Mouse (Mus musculus) limb, embryonic 10.5 days (tissue): Measurements from ENCODE around the gene Prkg1. TPM values are rescaled to one million over a fixed set of nuclear protein-coding genes. Genes with fewer than 3 reads are reported as not detected.

Source experiments
- DNase-seq: peaks from one replicate; pipeline ENCODE4 v3.0.0-alpha.2; 2017; ENCODE audit warnings: low spot score
- H3K27ac ChIP-seq: fragments of 300-500 bp; sonication (generic); 2 replicates; pipeline ENCODE4 v1.5.1; 2016; ENCODE audit warnings: mild to moderate bottlenecking
- H3K27me3 ChIP-seq: fragments of 300-500 bp; sonication (generic); 2 replicates; pipeline ENCODE4 v1.6.1; 2016; ENCODE audit warnings: low read depth, mild to moderate bottlenecking; ENCODE audit not compliant: poor library complexity, severe bottlenecking
- H3K36me3 ChIP-seq: fragments of 300-500 bp; sonication (generic); 2 replicates; pipeline ENCODE4 v1.6.1; 2016; ENCODE audit warnings: mild to moderate bottlenecking, moderate library complexity
- H3K4me1 ChIP-seq: fragments of 300-500 bp; sonication (generic); 2 replicates; pipeline ENCODE4 v1.6.1; 2016
- H3K4me3 ChIP-seq: fragments of 300-500 bp; sonication (generic); 2 replicates; pipeline ENCODE4 v1.5.1; 2016; ENCODE audit warnings: mild to moderate bottlenecking, moderate library complexity
- H3K9me3 ChIP-seq: fragments of 300-500 bp; sonication (generic); replicated peaks from 2 replicates; pipeline ENCODE4 v1.6.1; 2016; ENCODE audit warnings: mild to moderate bottlenecking
- WGBS: fragments of 180-500 bp; shearing (Covaris S2); methylation state at CpG from one replicate; pipeline ENCODE4 v1.1.7; 2016; 5-methylcytosine and 5-hydroxymethylcytosine counted together
- polyA plus RNA-seq: library from polyadenylated mRNA; unstranded; fragments of >200 nt; fragmentation: Nextera tagmentation; extraction: Ambion mirVana; gene quantifications from 2 replicates; pipeline ENCODE4 v1.2.1, GENCODE M21; 2016

Gene Prkg1
- polyA plus RNA-seq, 1 experiment from 2014 or later = 3.4 TPM

DNA sequence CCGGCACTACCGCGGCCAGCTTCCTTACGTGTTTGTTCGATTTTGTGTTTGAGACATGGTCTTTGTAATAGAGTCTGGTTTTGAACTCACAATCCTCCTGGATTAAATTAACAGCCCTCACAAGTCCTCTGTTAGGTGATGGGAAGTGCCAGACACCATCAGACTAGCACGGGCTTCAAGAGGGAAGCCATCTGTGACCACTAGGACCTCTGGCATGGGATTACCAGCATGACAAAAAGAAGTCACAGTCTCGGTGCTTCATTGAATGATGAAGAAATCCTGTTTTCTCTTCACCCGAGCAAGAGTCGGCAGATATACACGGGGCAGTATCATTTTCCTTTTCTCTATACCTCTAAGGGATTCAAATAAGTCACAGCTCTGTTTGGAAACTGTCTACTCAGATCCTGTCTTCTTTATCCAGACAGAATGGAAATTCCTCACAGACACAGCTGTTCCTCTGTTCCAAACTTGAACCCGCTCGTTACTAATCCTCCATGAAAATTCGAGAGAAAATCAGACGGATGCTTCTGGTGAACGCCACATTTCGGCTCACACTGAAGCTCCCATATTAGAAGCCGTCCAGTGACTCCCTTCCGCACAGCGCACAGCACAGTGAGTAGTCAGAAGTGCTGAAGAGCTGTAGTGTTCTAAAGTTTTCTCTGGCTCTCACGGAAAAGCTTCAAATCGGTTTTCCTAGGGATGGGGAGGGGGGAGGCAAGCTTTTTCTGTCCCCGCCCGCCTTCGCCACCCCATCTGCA lies 690.7 kb downstream of the Prkg1 start:
- no peaks in the 10 kb centered on the region for H3K27me3 ChIP-seq
- H3K36me3 ChIP-seq = no peaks in the 10 kb centered on the region
- H3K27ac ChIP-seq = peak overlapping the region; percentile 27; the same call in 1 of the 2 replicates
- no peak for DNase-seq
- H3K4me1 ChIP-seq = peaks cover 8% of the 10 kb centered on the region
- H3K9me3 ChIP-seq = no peaks in the 10 kb centered on the region
- 62% methylated on average over 24 of the region's 24 CpGs for WGBS
- H3K4me3 ChIP-seq = no peak overlapping the region

DNA sequence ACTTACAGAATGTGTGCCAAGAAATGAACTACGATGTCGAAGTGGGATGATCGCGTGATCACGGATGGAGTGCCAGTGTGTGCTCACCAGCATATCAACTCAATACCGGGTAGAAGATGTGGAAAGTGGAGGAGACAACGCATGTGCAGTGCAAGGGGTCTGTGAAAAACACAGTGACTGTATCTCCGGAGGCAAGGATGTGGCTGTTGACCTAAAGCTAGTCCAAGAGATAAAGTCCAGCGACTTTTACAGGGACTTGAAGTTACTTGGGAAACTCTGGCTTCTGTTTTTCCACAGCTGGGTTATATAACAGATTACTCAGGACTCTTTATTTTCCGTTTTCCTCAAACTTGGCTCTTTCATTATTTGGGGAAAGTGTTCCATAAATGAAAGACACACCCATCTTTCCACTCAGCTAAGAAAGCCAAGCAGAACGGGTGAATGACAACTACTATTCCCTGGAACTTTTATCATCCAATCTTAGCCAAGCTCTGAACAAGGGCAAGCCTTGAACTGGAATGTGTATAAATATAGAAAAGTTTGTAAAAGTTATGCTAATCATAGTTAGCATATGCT lies 699.5 kb downstream of the Prkg1 start:
- WGBS = 90% methylated on average over 11 of the region's 11 CpGs
- no peaks in the 10 kb centered on the region for H3K36me3 ChIP-seq
- no peak for DNase-seq
- H3K27me3 ChIP-seq = no peaks in the 10 kb centered on the region
- H3K9me3 ChIP-seq = no peaks in the 10 kb centered on the region
- no peak overlapping the region for H3K27ac ChIP-seq
- H3K4me1 ChIP-seq = no peaks in the 10 kb centered on the region
- H3K4me3 ChIP-seq = no peak overlapping the region

DNA sequence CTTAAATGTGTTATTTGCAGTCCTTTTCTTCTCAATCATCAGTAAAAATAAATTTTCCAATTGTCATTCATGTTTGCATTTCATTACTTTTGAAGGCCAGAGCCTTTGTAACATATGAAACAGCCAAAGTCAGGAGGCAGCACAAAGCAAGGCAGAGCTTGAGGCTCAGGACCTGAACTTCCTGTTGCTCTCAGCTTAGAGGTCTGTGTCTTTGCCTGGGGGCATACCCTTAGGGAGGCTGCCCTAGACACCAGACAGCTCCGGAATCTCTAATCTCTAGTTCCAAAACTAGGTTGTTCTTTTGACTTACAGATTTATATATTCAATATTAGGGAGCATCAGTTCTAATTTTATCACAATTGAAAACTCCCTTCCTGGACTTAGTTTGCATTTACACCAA lies 700.1 kb downstream of the Prkg1 start:
- DNase-seq = no peak
- H3K9me3 ChIP-seq = no peaks in the 10 kb centered on the region
- H3K4me3 ChIP-seq = no peak overlapping the region
- 77% methylated on average over 1 of the region's 1 CpGs for WGBS
- H3K36me3 ChIP-seq = no peaks in the 10 kb centered on the region
- no peak overlapping the region for H3K27ac ChIP-seq
- no peaks in the 10 kb centered on the region for H3K27me3 ChIP-seq
- no peaks in the 10 kb centered on the region for H3K4me1 ChIP-seq

DNA sequence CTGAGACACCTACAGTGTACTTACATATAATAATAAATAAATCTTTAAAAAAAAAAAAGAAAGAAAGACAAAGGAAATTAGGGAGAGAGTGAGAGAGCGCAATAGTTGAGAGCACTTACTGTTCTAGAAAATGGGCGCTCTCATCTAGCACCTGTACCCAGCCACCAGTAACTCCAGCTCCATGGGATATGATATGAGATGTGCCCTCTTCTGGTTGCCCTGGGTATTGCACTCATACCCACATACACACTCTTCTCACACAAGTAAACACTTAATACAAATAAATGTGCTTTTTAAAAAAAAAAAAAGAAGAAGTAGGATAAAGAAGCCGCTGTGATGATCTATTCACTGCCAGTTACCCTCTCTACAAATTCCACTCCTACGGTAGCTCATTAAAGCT lies 718.2 kb downstream of the Prkg1 start:
- no peak for DNase-seq
- WGBS = 92% methylated on average over 4 of the region's 4 CpGs
- Histone ChIP-seq H3K9me3 (no peaks in the 10 kb centered on the region), H3K27ac (no peak overlapping the region), H3K36me3 (no peaks in the 10 kb centered on the region), H3K4me3 (no peak overlapping the region), H3K27me3 (no peaks in the 10 kb centered on the region), H3K4me1 (no peaks in the 10 kb centered on the region)

DNA sequence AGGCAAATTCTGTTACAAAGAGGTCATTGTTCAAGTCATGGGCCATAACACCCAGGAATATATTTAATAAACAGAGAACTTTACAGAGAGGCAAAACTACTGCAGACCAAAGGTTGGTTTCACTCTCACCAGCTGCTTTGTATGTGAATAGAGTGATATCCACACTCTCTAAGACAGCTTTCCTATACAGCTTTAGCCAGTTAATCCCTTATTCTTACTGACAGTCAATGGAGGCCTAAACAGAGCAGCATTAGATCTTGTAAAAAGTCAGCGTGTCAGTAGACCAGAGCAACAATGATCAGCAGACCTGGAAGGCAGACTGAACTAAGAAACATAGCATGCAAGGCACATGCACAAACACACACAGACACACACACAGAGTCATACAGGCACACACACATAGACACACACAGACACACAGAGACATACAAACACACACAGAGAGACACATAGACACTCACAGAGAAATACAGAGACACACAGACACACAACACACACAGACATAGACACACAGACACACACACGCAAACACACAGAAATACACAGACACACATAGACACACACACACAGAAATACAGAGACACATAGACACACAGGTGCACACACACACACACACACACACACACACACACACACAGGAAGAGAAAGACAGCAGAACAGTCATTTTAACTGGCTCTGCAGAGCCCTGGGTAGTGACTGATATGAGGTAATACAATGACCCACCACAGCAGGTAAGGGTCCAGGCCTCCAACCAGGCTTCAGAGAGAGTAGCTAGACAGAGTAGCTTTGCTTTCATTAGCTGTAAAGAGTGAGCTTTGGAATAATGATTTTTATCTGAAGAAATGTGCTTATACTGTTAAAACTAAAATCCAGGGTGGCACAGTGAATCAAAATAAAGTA lies 723.6 kb downstream of the Prkg1 start:
- H3K9me3 ChIP-seq = no peaks in the 10 kb centered on the region
- WGBS = 87% methylated on average over 2 of the region's 2 CpGs
- no peak for DNase-seq

DNA sequence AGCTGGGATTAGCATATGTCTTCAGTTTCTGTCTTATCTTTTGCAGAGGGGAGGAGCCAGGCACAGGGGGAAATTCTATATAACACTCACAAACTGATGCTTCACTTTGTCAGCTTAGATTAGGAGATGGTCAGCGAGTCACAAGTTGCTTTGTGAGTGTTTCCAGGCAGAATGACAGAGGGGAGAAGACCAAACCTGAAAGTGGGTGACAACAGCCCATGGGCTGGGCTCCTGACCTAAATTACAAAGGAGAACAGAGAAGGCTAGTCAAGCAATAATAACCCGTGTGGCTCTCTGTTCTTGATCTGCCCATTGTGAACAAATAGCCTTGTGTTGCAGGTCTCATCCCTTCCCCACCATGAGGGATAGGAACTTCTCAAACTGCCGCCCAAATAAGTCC lies 725.9 kb downstream of the Prkg1 start:
- Histone ChIP-seq H3K9me3 (no peaks in the 10 kb centered on the region), H3K27ac (no peak overlapping the region), H3K4me3 (no peak overlapping the region), H3K36me3 (no peaks in the 10 kb centered on the region), H3K27me3 (no peaks in the 10 kb centered on the region), H3K4me1 (no peaks in the 10 kb centered on the region)
- no peak for DNase-seq
- 84% methylated on average over 3 of the region's 3 CpGs for WGBS

More for the DNA sequence above, 723.6 kb downstream of the Prkg1 start:
- Histone ChIP-seq H3K27ac (no peak overlapping the region), H3K27me3 (no peaks in the 10 kb centered on the region), H3K4me3 (no peak overlapping the region), H3K36me3 (no peaks in the 10 kb centered on the region), H3K4me1 (no peaks in the 10 kb centered on the region)

DNA sequence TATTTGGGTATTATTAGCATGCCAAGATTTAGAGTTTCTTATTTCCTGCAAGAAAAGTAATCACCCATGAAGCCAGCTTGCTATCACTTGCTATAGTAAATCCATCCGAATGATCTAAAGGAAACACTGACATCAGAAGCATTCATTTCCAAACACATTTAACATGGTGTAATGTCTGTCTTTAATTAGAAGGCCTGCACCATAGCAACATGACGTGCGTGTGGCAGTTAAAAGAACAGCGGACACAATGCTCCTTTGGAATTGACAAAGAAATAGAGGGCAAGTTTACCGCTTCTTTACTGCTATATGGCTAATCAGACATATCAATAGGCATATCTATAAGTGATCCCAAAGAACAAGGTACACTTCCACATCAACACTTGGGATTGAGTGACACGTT lies 733.2 kb downstream of the Prkg1 start:
- no peak overlapping the region for H3K27ac ChIP-seq
- H3K4me3 ChIP-seq = no peak overlapping the region
- H3K4me1 ChIP-seq = peaks cover 7% of the 10 kb centered on the region
- no peak for DNase-seq
- no peaks in the 10 kb centered on the region for H3K9me3 ChIP-seq
- WGBS = 54% methylated on average over 6 of the region's 6 CpGs
- H3K27me3 ChIP-seq = no peaks in the 10 kb centered on the region
- no peaks in the 10 kb centered on the region for H3K36me3 ChIP-seq

DNA sequence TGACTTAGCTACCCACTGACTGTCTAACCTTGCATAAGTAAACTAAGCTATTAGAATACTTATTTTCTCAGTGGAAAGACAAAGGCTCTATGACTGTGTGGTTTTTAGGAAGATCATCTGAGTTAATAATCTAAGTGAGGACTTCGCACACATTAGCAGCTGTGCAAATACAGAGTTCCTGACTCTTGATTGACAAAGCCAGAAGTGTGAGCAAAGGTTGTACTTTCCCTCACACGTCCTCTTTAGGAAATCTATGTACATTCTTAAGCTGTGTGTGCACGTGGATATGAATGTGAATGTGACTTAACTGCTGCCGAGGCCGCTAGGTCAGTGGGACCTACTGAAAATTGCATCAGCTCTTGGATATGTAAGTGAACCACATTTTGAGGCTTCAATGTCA lies 738.0 kb downstream of the Prkg1 start:
- no peaks in the 10 kb centered on the region for H3K36me3 ChIP-seq
- peaks cover 4% of the 10 kb centered on the region for H3K4me1 ChIP-seq
- 86% methylated on average over 5 of the region's 5 CpGs for WGBS
- H3K27me3 ChIP-seq = no peaks in the 10 kb centered on the region
- no peak for DNase-seq
- H3K27ac ChIP-seq = no peak overlapping the region
- H3K9me3 ChIP-seq = no peaks in the 10 kb centered on the region
- no peak overlapping the region for H3K4me3 ChIP-seq

DNA sequence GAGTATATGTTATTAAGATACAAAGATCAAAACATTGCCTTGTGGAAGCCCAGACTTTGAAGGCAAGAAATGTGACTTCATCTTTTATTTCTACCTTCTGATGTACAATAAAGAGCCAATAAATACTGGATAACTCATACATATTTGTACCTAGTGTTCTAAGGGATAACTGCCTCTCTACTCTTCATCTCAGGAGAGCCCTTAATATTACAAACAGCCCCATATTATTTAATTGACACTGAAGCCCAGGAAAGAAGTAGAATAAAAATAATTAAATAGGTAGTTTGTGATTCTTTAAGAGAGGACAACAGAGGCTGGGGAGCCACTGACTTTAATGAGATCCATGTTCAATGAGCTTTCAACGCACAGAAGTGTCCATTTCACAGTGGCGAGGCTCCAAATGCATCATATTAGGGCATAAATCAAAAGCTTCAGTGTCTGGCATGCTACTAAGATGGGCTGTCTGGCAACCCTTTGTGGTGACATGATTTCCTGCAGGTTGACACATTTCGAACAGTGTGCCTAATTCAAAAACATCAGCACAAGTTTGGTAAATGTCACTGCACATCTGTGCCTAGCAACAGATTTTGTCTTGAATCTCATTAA lies 753.2 kb downstream of the Prkg1 start:
- no peak overlapping the region for H3K27ac ChIP-seq
- H3K27me3 ChIP-seq = no peaks in the 10 kb centered on the region

GRCm38 (mm10) chr19:30998572-30998971 lies 766.3 kb downstream of the Prkg1 start:
- H3K4me1 ChIP-seq = no peaks in the 10 kb centered on the region
- WGBS = 90% methylated on average over 2 of the region's 2 CpGs

More for the DNA sequence above, 753.2 kb downstream of the Prkg1 start:
- 67% methylated on average over 3 of the region's 3 CpGs for WGBS
- H3K4me3 ChIP-seq = no peak overlapping the region
- H3K36me3 ChIP-seq = no peaks in the 10 kb centered on the region
- no peaks in the 10 kb centered on the region for H3K9me3 ChIP-seq
- no peaks in the 10 kb centered on the region for H3K4me1 ChIP-seq
- no peak for DNase-seq

GRCm38 (mm10) chr19:30990390-30990789 lies 774.4 kb downstream of the Prkg1 start:
- WGBS = 91% methylated on average over 4 of the region's 4 CpGs
- DNase-seq = no peak
- no peaks in the 10 kb centered on the region for H3K27me3 ChIP-seq
- no peak overlapping the region for H3K27ac ChIP-seq
- no peaks in the 10 kb centered on the region for H3K9me3 ChIP-seq
- no peaks in the 10 kb centered on the region; the same call in 1 of the 2 replicates for H3K4me1 ChIP-seq
- no peak overlapping the region for H3K4me3 ChIP-seq
- H3K36me3 ChIP-seq = no peaks in the 10 kb centered on the region

More at GRCm38 (mm10) chr19:30998572-30998971, 766.3 kb downstream of the Prkg1 start:
- DNase-seq = no peak
- no peaks in the 10 kb centered on the region for H3K27me3 ChIP-seq
- no peaks in the 10 kb centered on the region for H3K36me3 ChIP-seq
- H3K9me3 ChIP-seq = no peaks in the 10 kb centered on the region
- H3K4me3 ChIP-seq = no peak overlapping the region
- no peak overlapping the region for H3K27ac ChIP-seq

GRCm38 (mm10) chr19:30982436-30982835 lies 782.4 kb downstream of the Prkg1 start:
- H3K9me3 ChIP-seq = no peaks in the 10 kb centered on the region
- H3K4me1 ChIP-seq = no peaks in the 10 kb centered on the region
- H3K27me3 ChIP-seq = no peaks in the 10 kb centered on the region
- WGBS = 91% methylated on average over 4 of the region's 4 CpGs
- no peak overlapping the region for H3K4me3 ChIP-seq
- no peak overlapping the region for H3K27ac ChIP-seq
- no peak for DNase-seq
- H3K36me3 ChIP-seq = no peaks in the 10 kb centered on the region
